8 mouse cellular contexts compared by ENCODE assay signal in the genomic region with DNA sequence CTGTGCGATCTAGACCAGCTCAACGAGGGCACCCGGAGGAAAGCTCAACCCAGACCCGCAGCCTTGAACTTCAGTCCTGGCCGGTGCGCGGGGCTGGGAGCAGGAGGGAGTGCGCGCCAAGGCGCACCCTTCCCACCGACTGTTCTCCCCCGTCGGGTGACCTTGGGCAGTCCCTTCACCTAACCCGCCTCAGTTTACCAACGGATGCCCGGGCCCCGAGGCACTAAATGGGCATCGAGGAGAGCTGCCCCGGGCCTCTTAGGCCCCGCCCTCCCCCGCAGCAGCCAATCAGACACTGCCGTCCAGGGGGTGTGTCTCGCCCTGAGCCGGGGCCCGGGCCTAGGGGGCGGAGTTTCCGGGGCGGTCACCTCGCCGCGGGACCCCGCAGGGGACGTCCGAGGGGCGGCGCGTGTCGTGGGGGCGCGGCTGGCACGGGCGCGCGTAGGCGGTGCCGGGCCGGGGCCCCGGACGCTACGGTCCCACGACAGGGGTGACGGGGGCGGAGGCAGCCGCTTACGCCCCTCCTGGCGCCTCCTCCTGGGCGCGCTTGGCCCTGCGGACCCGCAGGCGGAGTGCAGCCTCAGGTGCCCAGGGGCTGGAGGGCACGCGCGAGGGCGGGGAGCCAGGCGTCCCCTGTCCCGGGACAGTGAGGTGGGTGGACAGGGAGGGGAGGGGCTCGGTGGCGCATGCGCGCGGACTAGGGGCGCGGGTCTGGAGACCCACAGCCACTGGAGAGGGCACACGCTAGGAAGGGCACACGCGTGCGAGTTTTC. TPM values are rescaled to one million over a fixed set of nuclear protein-coding genes. Genes with fewer than 3 reads are reported as not detected.
DNase-seq lines count a peak whose midpoint lies in the region; ATAC-seq and TF ChIP-seq lines count a peak whose summit lies in the region.

No protein-coding gene starts in this region.

- H3K4me3 ChIP-seq in cortical plate, adult 2 months (ENCODE audit: insufficient read depth, low read length) = peak overlapping the region; percentile 32
- peak overlapping the region; percentile 48 for H3K4me3 ChIP-seq in hindbrain, postnatal 0 days (ENCODE audit: low read length)
- peak overlapping the region; percentile 90 for H3K4me3 ChIP-seq in megakaryocyte, embryonic 14.5 days (replicated peaks)

- WGBS in hindbrain, postnatal 0 days = under 1% methylated on average over 65 of the region's 78 CpGs

- DNase-seq in ZHBTc4 (ENCODE audit: low read depth, low spot score) = peak; percentile 90
- peak; percentile 88 to 92 for DNase-seq in gastrocnemius, adult 8-10 months (ENCODE audit: low spot score in 2 of 2)
- DNase-seq in hindbrain, postnatal 0 days (ENCODE audit: low spot score) = peak; percentile 86
- peak; percentile 54 to 76 for DNase-seq in left cerebral cortex, adult 8-10 months (ENCODE audit: low spot score in 2 of 2)
- DNase-seq in right cerebral cortex, postnatal 10 days (ENCODE audit: low spot score in 2 of 2) = peak; percentile 85 to 88
- DNase-seq in urinary bladder, postnatal 14 days (ENCODE audit: low spot score) = peak; percentile 98

- peak overlapping the region; percentile 39 for H3K9ac ChIP-seq in hindbrain, postnatal 0 days (replicated peaks; ENCODE audit: low read length)

- no peak overlapping the region for H3K27ac ChIP-seq in cortical plate, adult 2 months (ENCODE audit: insufficient read depth, low read length)
- peak overlapping the region; percentile 71; the same call in 1 of the 2 replicates for H3K27ac ChIP-seq in hindbrain, postnatal 0 days

- peaks cover 28% of the 10 kb centered on the region for H3K27me3 ChIP-seq in hindbrain, postnatal 0 days (ENCODE audit: insufficient read depth, low read length)
- peaks cover 87% of the 10 kb centered on the region for H3K27me3 ChIP-seq in megakaryocyte, embryonic 14.5 days (replicated peaks)

- H3K4me1 ChIP-seq in cortical plate, adult 2 months (ENCODE audit: control insufficient read depth, insufficient read depth, low read length) = peaks cover 2% of the 10 kb centered on the region
- H3K4me1 ChIP-seq in hindbrain, postnatal 0 days (ENCODE audit: insufficient read depth, low read length) = peaks cover 4% of the 10 kb centered on the region; the same call in 1 of the 2 replicates
- peaks cover 16% of the 10 kb centered on the region for H3K4me1 ChIP-seq in megakaryocyte, embryonic 14.5 days

- H3K9me3 ChIP-seq in hindbrain, postnatal 0 days (ENCODE audit: low read length) = no peaks in the 10 kb centered on the region
- H3K9me3 ChIP-seq in megakaryocyte, embryonic 14.5 days = peaks cover 2% of the 10 kb centered on the region; the same call in 1 of the 2 replicates

- 0 out of 2 replicates have a peak, but pooled peaks have one; percentile 13 for TF ChIP-seq POLR2A in cortical plate, adult 2 months (IDR thresholded peaks at IDR 0.05; ENCODE audit: extremely low read depth, insufficient read depth, low read length)

- TF ChIP-seq CTCF in cortical plate, adult 2 months (IDR thresholded peaks at IDR 0.05; ENCODE audit: extremely low read depth, insufficient read depth, low read length) = no peak
- no peak for TF ChIP-seq CTCF in hindbrain, postnatal 0 days (IDR thresholded peaks at IDR 0.05; ENCODE audit: low read depth)

- peak overlapping the region; percentile 59 for H3K4me2 ChIP-seq in hindbrain, postnatal 0 days (ENCODE audit: low read depth, low read length)

- ATAC-seq in hindbrain, postnatal 0 days = peak; percentile 96

- no peaks in the 10 kb centered on the region for H3K36me3 ChIP-seq in hindbrain, postnatal 0 days (ENCODE audit: insufficient read depth, low read length)
- H3K36me3 ChIP-seq in megakaryocyte, embryonic 14.5 days (replicated peaks; ENCODE audit: low read length) = no peaks in the 10 kb centered on the region

RNA-seq across cellular contexts. Expression of gene Ppara, which starts 0.5 kb away (rescaled TPM):
- polyA plus RNA-seq in cortical plate, adult 2 months (2012; rRNA removed) = 1.8 and 2.0 TPM in 2 replicates
- 10 to 100 TPM; 10.5 to 19.6 (median 14.7) TPM for total RNA-seq in gastrocnemius, adult 8-10 months (2022)
- 1.2 and 6.6 TPM in 2 replicates for total RNA-seq in hindbrain, postnatal 0 days (2014; rRNA removed)
- 1.9 and 2.7 TPM in 2 replicates for polyA plus RNA-seq in hindbrain, postnatal 0 days (2015; fragmentation: Nextera tagmentation; extraction: Ambion mirVana)
- 1 to 10 TPM; 2.8 to 3.6 (median 3.3) TPM for total RNA-seq in left cerebral cortex, adult 8-10 months (2022)
- not detected in 2 replicates for polyA plus RNA-seq in megakaryocyte, embryonic 14.5 days (2012; ENCODE audit: insufficient read depth, low replicate concordance)

Comparison
In these comparisons a context has a peak if more than half of its experiments do, and no peak if none do; other contexts are left out.
1. H3K4me3 ChIP-seq: peak in every context shown above with its lines; median percentile 90 in megakaryocyte, embryonic 14.5 days; 48 in hindbrain, postnatal 0 days; 32 in cortical plate, adult 2 months.